Mouse (Mus musculus) liver, embryonic 15.5 days (tissue): Measurements from ENCODE around the gene Cep295nl. TPM values are rescaled to one million over a fixed set of nuclear protein-coding genes. Genes with fewer than 3 reads are reported as not detected.

Source experiments
- ATAC-seq: fragments of 200-750 bp; cut with Nextera tagmentation; 2 replicates; pipeline ENCODE4 v1.8.0; 2017; ENCODE audit warnings: moderate number of reproducible peaks, mild to moderate bottlenecking, moderate library complexity; ENCODE audit not compliant: insufficient read depth
- H3K27ac ChIP-seq: fragments of 300-500 bp; sonication (generic); replicated peaks from 2 replicates; pipeline ENCODE4 v1.5.1; 2015; ENCODE audit warnings: mild to moderate bottlenecking, inconsistent platforms
- H3K27me3 ChIP-seq: fragments of 300-500 bp; sonication (generic); 2 replicates; pipeline ENCODE4 v1.6.1; 2015; ENCODE audit warnings: mild to moderate bottlenecking, inconsistent platforms
- H3K36me3 ChIP-seq: fragments of 300-500 bp; sonication (generic); replicated peaks from 2 replicates; pipeline ENCODE4 v1.6.1; 2015; ENCODE audit warnings: moderate library complexity, mild to moderate bottlenecking, inconsistent platforms
- H3K4me1 ChIP-seq: fragments of 300-500 bp; sonication (generic); replicated peaks from 2 replicates; pipeline ENCODE4 v1.6.1; 2015; ENCODE audit warnings: inconsistent platforms
- H3K4me2 ChIP-seq: fragments of 300-500 bp; sonication (generic); 2 replicates; pipeline ENCODE4 v1.6.1; 2015; ENCODE audit warnings: moderate library complexity, mild to moderate bottlenecking, inconsistent platforms
- H3K4me3 ChIP-seq: fragments of 300-500 bp; sonication (generic); replicated peaks from 2 replicates; pipeline ENCODE4 v1.5.1; 2015; ENCODE audit warnings: mild to moderate bottlenecking, inconsistent platforms
- H3K9ac ChIP-seq: fragments of 300-500 bp; sonication (generic); 2 replicates; pipeline ENCODE4 v1.6.1; 2015; ENCODE audit warnings: moderate library complexity, mild to moderate bottlenecking, inconsistent platforms
- H3K9me3 ChIP-seq: fragments of 300-500 bp; sonication (generic); replicated peaks from 2 replicates; pipeline ENCODE4 v1.6.1; 2016; ENCODE audit warnings: inconsistent platforms
- WGBS: fragments of 180-500 bp; shearing (Covaris S2); methylation state at CpG from one replicate; pipeline ENCODE4 v1.1.7; 2015; ENCODE audit warnings: mixed read lengths; ENCODE audit not compliant: insufficient replicate concordance; 5-methylcytosine and 5-hydroxymethylcytosine counted together
- polyA plus RNA-seq: library from polyadenylated mRNA; unstranded; fragments of >200 nt; fragmentation: Nextera tagmentation; extraction: Ambion mirVana; gene quantifications from 2 replicates; pipeline ENCODE4 v1.2.1, GENCODE M21; 2015

The Cep295nl gene
- polyA plus RNA-seq, 1 experiment from 2014 or later: not detected

- Histone ChIP-seq H3K4me2 (no peak overlapping the region), H3K4me3 (no peak overlapping the region), H3K27ac (no peak overlapping the region), H3K36me3 (no peaks in the 10 kb centered on the region), H3K4me1 (no peaks in the 10 kb centered on the region), H3K9ac (no peak overlapping the region), H3K27me3 (no peaks in the 10 kb centered on the region), H3K9me3 (no peaks in the 10 kb centered on the region)
- WGBS: 76% methylated on average over 17 of the region's 17 CpGs
- no peak for ATAC-seq
Measured at GRCm38 (mm10) chr11:118333431-118333830, 8.9 kb downstream of the Cep295nl start.

- Histone ChIP-seq H3K27ac (no peak overlapping the region), H3K4me3 (no peak overlapping the region), H3K27me3 (no peaks in the 10 kb centered on the region), H3K4me1 (no peaks in the 10 kb centered on the region), H3K36me3 (no peaks in the 10 kb centered on the region), H3K4me2 (no peak overlapping the region), H3K9me3 (no peaks in the 10 kb centered on the region), H3K9ac (no peak overlapping the region)
- WGBS: 78% methylated on average over 11 of the region's 11 CpGs
- no peak for ATAC-seq
Measured at GRCm38 (mm10) chr11:118332376-118332775, 9.9 kb downstream of the Cep295nl start.

GRCm38 (mm10) chr11:118330777-118331176 lies 11.5 kb downstream of the Cep295nl start:
- no peak for ATAC-seq
- 79% methylated on average over 16 of the region's 16 CpGs for WGBS
- Histone ChIP-seq H3K36me3 (no peaks in the 10 kb centered on the region), H3K27me3 (peaks cover 3% of the 10 kb centered on the region; the same call in 1 of the 2 replicates), H3K4me1 (no peaks in the 10 kb centered on the region), H3K9me3 (no peaks in the 10 kb centered on the region), H3K27ac (no peak overlapping the region), H3K4me3 (no peak overlapping the region), H3K9ac (no peak overlapping the region), H3K4me2 (no peak overlapping the region)

GRCm38 (mm10) chr11:118330361-118330760 lies 11.9 kb downstream of the Cep295nl start:
- Histone ChIP-seq H3K4me1 (no peaks in the 10 kb centered on the region), H3K9ac (no peak overlapping the region), H3K27ac (no peak overlapping the region), H3K36me3 (no peaks in the 10 kb centered on the region), H3K4me2 (no peak overlapping the region), H3K9me3 (no peaks in the 10 kb centered on the region), H3K27me3 (peaks cover 3% of the 10 kb centered on the region; the same call in 1 of the 2 replicates), H3K4me3 (no peak overlapping the region)
- no peak for ATAC-seq
- WGBS: 78% methylated on average over 14 of the region's 14 CpGs

- Histone ChIP-seq H3K27me3 (peaks cover 3% of the 10 kb centered on the region; the same call in 1 of the 2 replicates), H3K4me1 (no peaks in the 10 kb centered on the region), H3K36me3 (no peaks in the 10 kb centered on the region), H3K27ac (no peak overlapping the region), H3K9ac (no peak overlapping the region), H3K9me3 (no peaks in the 10 kb centered on the region), H3K4me2 (no peak overlapping the region), H3K4me3 (no peak overlapping the region)
- 70% methylated on average over 5 of the region's 5 CpGs for WGBS
- ATAC-seq: no peak
Measured at GRCm38 (mm10) chr11:118328947-118329346, 13.4 kb downstream of the Cep295nl start.

GRCm38 (mm10) chr11:118328511-118328910 lies 13.8 kb downstream of the Cep295nl start:
- Histone ChIP-seq H3K27ac (no peak overlapping the region), H3K27me3 (peaks cover 3% of the 10 kb centered on the region; the same call in 1 of the 2 replicates), H3K36me3 (no peaks in the 10 kb centered on the region), H3K4me3 (no peak overlapping the region), H3K4me1 (no peaks in the 10 kb centered on the region; the same call in 1 of the 2 replicates), H3K4me2 (no peak overlapping the region), H3K9me3 (no peaks in the 10 kb centered on the region), H3K9ac (no peak overlapping the region)
- no peak for ATAC-seq
- 73% methylated on average over 6 of the region's 6 CpGs for WGBS

- ATAC-seq: no peak
- Histone ChIP-seq H3K36me3 (no peaks in the 10 kb centered on the region), H3K27me3 (peaks cover 3% of the 10 kb centered on the region; the same call in 1 of the 2 replicates), H3K9me3 (no peaks in the 10 kb centered on the region), H3K4me1 (no peaks in the 10 kb centered on the region; the same call in 1 of the 2 replicates), H3K4me2 (no peak overlapping the region), H3K4me3 (no peak overlapping the region), H3K27ac (no peak overlapping the region), H3K9ac (no peak overlapping the region)
- WGBS: 72% methylated on average over 24 of the region's 24 CpGs
Measured at GRCm38 (mm10) chr11:118326991-118327971, 15.0 kb downstream of the Cep295nl start.

GRCm38 (mm10) chr11:118326491-118326890 lies 15.8 kb downstream of the Cep295nl start:
- Histone ChIP-seq H3K27me3 (peaks cover 3% of the 10 kb centered on the region; the same call in 1 of the 2 replicates), H3K27ac (no peak overlapping the region), H3K4me3 (no peak overlapping the region), H3K9ac (no peak overlapping the region), H3K4me1 (no peaks in the 10 kb centered on the region; the same call in 1 of the 2 replicates), H3K9me3 (no peaks in the 10 kb centered on the region), H3K36me3 (no peaks in the 10 kb centered on the region), H3K4me2 (no peak overlapping the region)
- WGBS: 64% methylated on average over 4 of the region's 4 CpGs
- ATAC-seq: no peak

GRCm38 (mm10) chr11:118324541-118324940 lies 17.8 kb downstream of the Cep295nl start:
- no peak for ATAC-seq
- Histone ChIP-seq H3K36me3 (no peaks in the 10 kb centered on the region), H3K27me3 (peaks cover 3% of the 10 kb centered on the region; the same call in 1 of the 2 replicates), H3K9ac (no peak overlapping the region), H3K4me3 (no peak overlapping the region), H3K9me3 (no peaks in the 10 kb centered on the region), H3K4me2 (no peak overlapping the region), H3K27ac (no peak overlapping the region), H3K4me1 (no peaks in the 10 kb centered on the region; the same call in 1 of the 2 replicates)
- 35% methylated on average over 5 of the region's 5 CpGs for WGBS

- Histone ChIP-seq H3K4me3 (no peak overlapping the region), H3K36me3 (no peaks in the 10 kb centered on the region), H3K4me1 (no peaks in the 10 kb centered on the region; the same call in 1 of the 2 replicates), H3K9me3 (no peaks in the 10 kb centered on the region), H3K4me2 (no peak overlapping the region), H3K27me3 (peaks cover 3% of the 10 kb centered on the region; the same call in 1 of the 2 replicates), H3K9ac (no peak overlapping the region), H3K27ac (no peak overlapping the region)
- no peak for ATAC-seq
- 34% methylated on average over 5 of the region's 5 CpGs for WGBS
Measured at GRCm38 (mm10) chr11:118323974-118324373, 18.3 kb downstream of the Cep295nl start.

- no peak overlapping the region for H3K4me2 ChIP-seq
- H3K27me3 ChIP-seq: peaks cover 3% of the 10 kb centered on the region; the same call in 1 of the 2 replicates
- H3K9me3 ChIP-seq: no peaks in the 10 kb centered on the region
- WGBS: 38% methylated on average over 3 of the region's 3 CpGs
- H3K36me3 ChIP-seq: no peaks in the 10 kb centered on the region
- H3K4me3 ChIP-seq: no peak overlapping the region
- H3K9ac ChIP-seq: no peak overlapping the region
- no peaks in the 10 kb centered on the region; the same call in 1 of the 2 replicates for H3K4me1 ChIP-seq
- no peak overlapping the region for H3K27ac ChIP-seq
- ATAC-seq: no peak
Measured at GRCm38 (mm10) chr11:118322647-118323046, 19.7 kb downstream of the Cep295nl start.
